Mouse (Mus musculus) cerebellum, adult 2 months (tissue): ENCODE measurements around the gene Tmem206.

Experiments
- CTCF ChIP-seq: fragments of 200-500 bp; IDR thresholded peaks from 2 replicates; pipeline ENCODE4 v1.5.1; 2011; ENCODE audit warnings: low read depth, mild to moderate bottlenecking, control low read depth, low read length, moderate library complexity, borderline replicate concordance; ENCODE audit not compliant: insufficient read depth
- POLR2A ChIP-seq: fragments of 200-500 bp; IDR thresholded peaks from 2 replicates; pipeline ENCODE4 v1.6.1; 2011; ENCODE audit warnings: low read length, control low read depth, borderline replicate concordance; ENCODE audit not compliant: insufficient read depth

- no peak for TF ChIP-seq CTCF
- no peak for TF ChIP-seq POLR2A
Measured at GRCm38 (mm10) chr1:191281171-191281570, 44.5 kb upstream of the Tmem206 start.
